Mouse (Mus musculus) adrenal gland, postnatal 36 days (tissue): ENCODE results near the gene Txndc16. TPM values are rescaled to one million over a fixed set of nuclear protein-coding genes. Genes with fewer than 3 reads are reported as not detected.

ENCODE experiments used
- DNase-seq, 2 experiments: peaks; one replicate each; pipeline ENCODE4 v3.0.0; 2021; ENCODE audit warnings: mixed read lengths in 1 of 2
- total RNA-seq, 2 experiments: library from RNA; stranded (reverse); gene quantifications; 2 replicates each; pipeline ENCODE4 v1.2.3; 2021

Gene Txndc16
- total RNA-seq, 2 experiments from 2014 or later: 15.0 to 18.0 TPM

GRCm38 (mm10) chr14:45155511-45156173 lies 64.5 kb downstream of the Txndc16 start:
- no peak for DNase-seq

- no peak for DNase-seq
These were observed 66.9 kb downstream of the Txndc16 start for GRCm38 (mm10) chr14:45153258-45153657.

- DNase-seq: peak; percentile 25 to 57
These were observed 77.6 kb downstream of the Txndc16 start for GRCm38 (mm10) chr14:45142511-45142910.

GRCm38 (mm10) chr14:45140344-45141080 lies 79.6 kb downstream of the Txndc16 start:
- no peak for DNase-seq

GRCm38 (mm10) chr14:45135961-45136360 lies 84.2 kb downstream of the Txndc16 start:
- DNase-seq: no peak

GRCm38 (mm10) chr14:45135560-45135959 lies 84.6 kb downstream of the Txndc16 start:
- peak; percentile 47 to 68 for DNase-seq

GRCm38 (mm10) chr14:45118359-45118758 lies 101.8 kb downstream of the Txndc16 start:
- no peak for DNase-seq

- no peak for DNase-seq
These were observed 117.9 kb downstream of the Txndc16 start for GRCm38 (mm10) chr14:45102201-45102600.

GRCm38 (mm10) chr14:45092327-45092726 lies 127.8 kb downstream of the Txndc16 start:
- no peak for DNase-seq

- peak in 1 of 2 experiments; percentile 5 for DNase-seq
These were observed 130.1 kb downstream of the Txndc16 start for GRCm38 (mm10) chr14:45090011-45090410.

- no peak for DNase-seq
These were observed 134.3 kb downstream of the Txndc16 start for GRCm38 (mm10) chr14:45085651-45086425.

GRCm38 (mm10) chr14:45084656-45085280 lies 135.4 kb downstream of the Txndc16 start:
- no peak for DNase-seq

GRCm38 (mm10) chr14:45083540-45083939 lies 136.6 kb downstream of the Txndc16 start:
- DNase-seq: no peak

Other genes with a start within 250 kb of the Txndc16 start
- gene Ptger2, start 232.1 kb downstream of the Txndc16 start, total RNA-seq: under 1 TPM; 0.59 to 0.93 TPM
- 1 to 10 TPM in 1 of 2 experiments, under 1 TPM in 1; 0.82 to 1.0 TPM for gene Gpr137c, start 611 bp downstream of the Txndc16 start, total RNA-seq
- gene Ero1l, start 98.4 kb upstream of the Txndc16 start, total RNA-seq: 10 to 100 TPM; 29.6 to 43.5 TPM
- gene Psmc6, start 109.5 kb upstream of the Txndc16 start, total RNA-seq: 100 to 1,000 TPM; 124 to 134 TPM
- gene Styx, start 130.8 kb upstream of the Txndc16 start, total RNA-seq: 10 to 100 TPM; 25.2 to 29.8 TPM
- 10 to 100 TPM; 31.1 to 35.8 TPM for gene Gnpnat1, start 184.6 kb upstream of the Txndc16 start, total RNA-seq